Mouse (Mus musculus) embryonic fibroblast, embryonic 13.5 days (primary cell): ENCODE data around the gene Ly6g6c.

ENCODE experiments used
- CTCF ChIP-seq: IDR thresholded peaks from 2 replicates; pipeline ENCODE4 v1.5.1; 2011; ENCODE audit warnings: mild to moderate bottlenecking, control low read depth, low read length, moderate library complexity, borderline replicate concordance; ENCODE audit not compliant: insufficient read depth
- POLR2A ChIP-seq: IDR thresholded peaks from 2 replicates; pipeline ENCODE4 v1.6.1; 2011; ENCODE audit warnings: low read depth, mild to moderate bottlenecking, control low read depth, low read length, moderate library complexity

DNA sequence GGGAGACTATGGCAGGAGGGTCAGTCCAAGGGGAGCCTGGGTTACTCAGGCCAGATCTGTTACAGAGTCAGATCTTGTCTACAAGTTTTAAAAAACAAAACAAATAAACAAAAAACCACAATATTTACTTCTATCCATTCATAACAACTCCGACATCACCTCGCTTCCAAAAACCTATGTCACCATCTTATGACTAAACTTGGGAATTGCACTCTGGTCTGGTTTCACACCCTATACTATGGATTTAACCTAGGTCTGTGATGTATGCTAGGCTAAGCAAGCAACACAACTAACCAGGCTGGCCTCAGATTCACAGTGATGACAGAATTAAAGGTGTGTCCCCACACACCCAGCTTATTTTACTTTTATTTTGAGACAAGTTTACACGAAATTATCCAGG is 41.3 kb downstream of the Ly6g6c start:
- no peak for TF ChIP-seq CTCF
- TF ChIP-seq POLR2A = no peak
